Mouse (Mus musculus): ENCODE data around the gene Gmcl1.

- no peak for TF ChIP-seq GATA1 (IDR thresholded peaks at IDR 0.05; ENCODE audit: low read length)
- TF ChIP-seq TAL1 (IDR thresholded peaks at IDR 0.05; ENCODE audit: low read length), result no peak
These were observed 49.2 kb upstream of the Gmcl1 start for GRCm38 (mm10) chr6:86782342-86782741.

Data from erythroblast, embryonic 14.5 days (primary cell).